Mouse (Mus musculus) lung, adult 2 months (tissue): ENCODE results near the gene C77080.
A peak's percentile ranks its signal among the peaks of the same experiment; 100 is the strongest.

Source experiments
- CTCF ChIP-seq: fragments of 200-500 bp; IDR thresholded peaks from 2 replicates; pipeline ENCODE4 v1.5.1; 2011; ENCODE audit warnings: mild to moderate bottlenecking, low read length, control low read depth; ENCODE audit not compliant: insufficient read depth
- POLR2A ChIP-seq: fragments of 200-500 bp; IDR thresholded peaks from 2 replicates; pipeline ENCODE4 v1.6.1; 2011; ENCODE audit warnings: low read depth, mild to moderate bottlenecking, control low read depth, low read length, borderline replicate concordance; ENCODE audit errors: extremely low read depth

DNA sequence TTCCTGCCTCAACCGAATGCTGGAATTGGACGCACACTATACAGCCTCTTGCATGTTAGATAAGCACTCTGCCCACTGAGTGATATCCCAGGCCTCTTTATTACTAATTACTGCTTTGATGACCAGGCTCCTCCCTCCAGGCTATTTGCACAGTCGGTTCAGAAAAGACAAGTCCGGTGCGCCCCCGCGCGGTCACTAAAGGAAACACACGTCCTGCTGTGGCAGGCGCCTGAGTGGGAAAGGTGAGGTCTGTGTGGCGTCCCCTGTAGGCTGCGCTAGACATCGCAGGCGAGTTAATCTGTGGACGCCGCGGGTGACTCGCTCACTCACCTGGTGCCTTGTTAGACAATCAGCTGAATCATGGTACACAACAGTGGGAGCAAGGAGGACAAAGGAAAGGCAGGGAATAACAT, 15.3 kb upstream of the C77080 start:
- no peak for TF ChIP-seq POLR2A
- peak; percentile 95 for TF ChIP-seq CTCF
